Mouse (Mus musculus): Measurements from ENCODE around the gene Cacul1.
"Not testable (repeated sequence)": the region's sequence is repeated elsewhere in the genome, so short reads cannot be mapped to it uniquely, and the experiment has no call there.

Gene Cacul1

DNA sequence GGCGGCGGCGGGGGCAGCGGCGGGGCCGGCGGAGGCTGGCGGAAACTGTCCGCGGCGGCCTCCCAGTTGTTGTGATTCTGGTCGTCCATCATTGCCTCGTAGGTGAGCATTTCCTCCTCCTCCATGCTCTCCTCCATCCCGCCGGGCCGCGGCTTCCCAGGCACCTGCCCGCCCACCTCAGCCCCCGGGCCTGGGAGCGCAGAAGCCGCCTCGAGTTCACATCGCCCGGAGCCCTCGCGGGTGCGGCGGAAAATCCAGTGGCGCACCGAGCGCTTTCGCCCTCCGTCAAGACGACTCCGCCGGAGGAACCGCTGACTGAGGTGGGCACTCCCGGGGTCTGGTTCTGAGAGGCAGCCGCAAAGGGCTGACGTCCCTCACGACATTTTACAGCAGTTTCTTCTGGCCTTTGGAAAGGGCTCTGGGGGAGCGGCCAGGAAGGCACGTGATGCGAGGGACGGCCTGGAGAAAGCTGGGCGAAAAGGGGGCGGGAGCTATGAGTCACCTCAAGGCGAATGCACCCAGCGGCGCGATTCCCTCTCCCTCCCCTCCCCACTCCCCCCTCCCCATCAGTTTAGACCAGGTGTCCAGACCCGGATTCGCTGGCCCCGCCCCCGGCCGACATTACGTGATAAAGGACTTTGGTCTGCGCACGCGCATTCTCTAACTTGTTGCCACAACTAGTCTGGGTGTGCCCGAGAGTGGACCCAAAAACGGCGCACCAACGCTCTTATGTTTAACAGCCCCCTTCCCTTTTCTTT, at the start of gene Cacul1:
Gene Cacul1, minus strand, starts transcription at position 444 of the 758 bp plus-strand sequence.
- DNase-seq (ENCODE audit: low read depth, low spot score) = peak; percentile 98

- no peak for DNase-seq (ENCODE audit: low read depth, low spot score)
These were observed 38.6 kb upstream of the Cacul1 start for GRCm38 (mm10) chr19:60619420-60619819.

DNA sequence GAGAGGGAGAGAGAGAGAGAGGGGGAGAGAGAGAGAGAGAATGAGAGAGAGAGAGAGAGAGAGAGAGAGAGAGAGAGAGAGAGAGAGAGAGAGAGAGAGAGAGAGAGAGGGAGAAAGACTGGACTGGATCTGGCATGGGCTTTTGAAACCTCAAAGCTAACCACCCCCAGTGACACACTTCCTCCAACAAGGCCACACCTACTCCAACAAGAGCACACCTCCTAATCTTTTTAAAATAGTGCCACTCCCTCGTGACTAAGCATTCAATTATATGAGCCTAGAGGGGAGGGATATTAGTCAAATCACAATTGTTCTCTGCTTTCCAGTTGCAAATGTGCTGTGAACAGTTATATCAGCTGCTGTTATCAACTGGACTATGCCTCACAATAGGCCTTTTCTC, 36.2 kb upstream of the Cacul1 start:
- DNase-seq (ENCODE audit: low read depth, low spot score) = no peak

- DNase-seq (ENCODE audit: low read depth, low spot score) = no peak
These were observed 34.8 kb upstream of the Cacul1 start for GRCm38 (mm10) chr19:60615470-60616200.

- DNase-seq (ENCODE audit: low read depth, low spot score) = no peak
These were observed 30.8 kb upstream of the Cacul1 start for GRCm38 (mm10) chr19:60611525-60612215.

DNA sequence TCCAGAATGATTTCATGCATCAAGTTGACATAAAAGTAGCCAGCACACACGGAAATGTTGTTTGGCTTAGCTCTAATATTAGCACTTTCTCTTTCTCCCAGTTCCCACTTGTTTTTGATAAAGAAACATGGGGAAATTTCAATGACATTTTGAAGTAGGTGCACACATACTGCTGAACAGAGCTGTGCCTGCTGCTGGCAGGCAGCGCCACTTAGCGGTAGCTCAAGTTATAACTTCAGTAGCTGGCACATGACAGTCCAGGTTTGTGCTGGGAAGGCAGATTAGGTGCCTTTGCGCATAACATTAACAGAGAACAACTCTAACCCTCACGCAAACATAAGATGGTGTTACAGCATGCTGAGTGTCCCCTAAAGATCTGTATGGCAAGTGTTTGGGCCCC, 27.9 kb upstream of the Cacul1 start:
- DNase-seq (ENCODE audit: low read depth, low spot score) = no peak

DNA sequence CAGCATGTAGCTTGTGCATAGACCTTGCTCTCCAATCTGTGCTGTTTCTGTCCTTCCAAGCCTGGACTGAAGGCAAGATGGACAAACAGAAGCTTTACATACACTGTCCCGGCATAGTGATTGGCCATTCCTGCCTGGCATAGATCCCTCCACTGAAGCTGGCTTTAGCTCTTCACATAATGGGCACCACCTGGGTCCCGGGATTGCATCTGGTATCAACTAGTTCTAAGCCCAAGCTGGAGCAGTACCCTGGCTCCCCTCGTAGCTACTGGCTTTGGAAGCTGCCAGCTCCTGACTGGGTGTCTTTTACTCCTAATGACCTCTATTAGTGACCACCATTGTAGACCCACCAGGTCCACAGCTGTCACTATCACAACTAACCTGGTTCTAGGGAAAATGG, 22.8 kb upstream of the Cacul1 start:
- DNase-seq (ENCODE audit: low read depth, low spot score) = no peak

- DNase-seq (ENCODE audit: low read depth, low spot score) = not testable (repeated sequence)
These were observed 21.2 kb upstream of the Cacul1 start for GRCm38 (mm10) chr19:60602066-60602465.

DNA sequence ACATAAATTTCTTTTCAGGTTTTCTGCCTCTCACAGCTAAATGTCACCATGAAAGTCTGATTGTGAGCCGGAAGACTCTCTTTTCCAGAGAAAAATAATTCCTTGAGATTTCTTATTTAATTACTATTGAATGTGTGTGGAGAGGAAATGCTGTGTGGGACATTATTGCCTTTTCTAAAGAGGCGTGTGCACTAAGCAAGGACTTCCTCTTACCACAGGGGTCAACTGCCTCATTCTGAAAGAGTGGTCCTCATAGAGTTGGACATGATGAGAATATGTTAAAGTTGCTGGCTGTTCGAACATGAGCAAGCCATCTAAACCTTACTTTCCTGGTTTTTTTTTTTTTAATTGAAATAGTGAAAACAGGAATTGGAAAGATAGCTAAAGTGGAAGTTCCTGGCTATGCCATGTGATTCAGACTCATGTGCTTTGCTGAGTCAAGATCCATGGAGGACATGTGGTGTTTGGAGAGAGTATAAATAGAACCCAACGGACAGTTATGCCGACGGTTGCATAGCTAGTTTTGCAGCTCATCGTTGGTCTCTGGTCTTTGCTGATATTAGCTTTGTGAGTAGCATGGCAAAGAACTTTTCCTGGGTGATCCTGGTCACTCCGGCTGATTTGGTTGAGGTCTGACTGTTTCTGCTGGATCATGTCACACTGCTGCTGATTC, 17.3 kb upstream of the Cacul1 start:
- DNase-seq (ENCODE audit: low read depth, low spot score) = peak; percentile 16

DNA sequence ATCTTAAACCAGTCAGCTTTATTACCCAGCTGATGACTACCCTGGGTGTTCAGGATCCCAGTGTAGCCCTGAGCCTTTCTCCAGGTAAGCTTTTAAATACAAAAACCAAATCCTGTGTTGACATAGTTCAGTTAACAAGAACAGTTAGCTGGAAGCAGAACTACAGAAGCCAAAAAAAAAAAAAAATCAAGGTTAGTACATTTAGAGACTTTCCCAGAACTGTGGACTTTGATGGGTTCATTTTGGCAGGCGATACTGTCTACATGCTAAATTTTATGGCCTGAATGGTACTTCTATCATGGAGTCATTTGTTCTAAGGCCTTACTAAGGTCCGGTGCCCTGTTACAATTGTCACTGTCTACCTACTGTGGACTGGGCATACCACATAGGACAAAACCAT, 8.8 kb upstream of the Cacul1 start:
- DNase-seq (ENCODE audit: low read depth, low spot score) = no peak

- no peak for DNase-seq (ENCODE audit: low read depth, low spot score)
These were observed 5.8 kb upstream of the Cacul1 start for GRCm38 (mm10) chr19:60586652-60587051.

GRCm38 (mm10) chr19:60583201-60583600, 2.4 kb upstream of the Cacul1 start:
- no peak for DNase-seq (ENCODE audit: low read depth, low spot score)

GRCm38 (mm10) chr19:60581377-60582290, 809 bp upstream of the Cacul1 start:
- peak; percentile 4 for DNase-seq (ENCODE audit: low read depth, low spot score)

GRCm38 (mm10) chr19:60579771-60580581, 849 bp downstream of the Cacul1 start:
- DNase-seq (ENCODE audit: low read depth, low spot score) = no peak

DNA sequence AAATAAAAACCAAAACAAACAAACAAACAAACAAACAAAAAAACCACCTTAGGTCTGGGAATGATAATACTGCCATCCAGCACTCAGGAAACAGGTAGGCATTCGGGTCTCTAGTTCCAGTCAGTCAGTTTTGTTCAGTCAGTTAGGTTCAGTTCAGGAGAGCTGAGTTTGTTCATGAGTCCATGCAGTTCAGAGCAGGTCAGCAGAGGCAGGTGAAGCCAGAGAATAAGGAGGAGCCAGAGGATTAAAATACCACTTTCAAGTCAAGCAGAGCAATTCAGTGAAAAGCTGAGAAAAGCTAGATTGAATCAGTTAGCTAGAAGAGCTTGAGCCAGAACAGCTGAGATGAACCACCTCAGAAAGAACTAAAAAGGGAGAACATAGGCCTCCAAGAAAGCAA, 4.1 kb downstream of the Cacul1 start:
- DNase-seq (ENCODE audit: low read depth, low spot score) = no peak

GRCm38 (mm10) chr19:60560497-60560896, 20.3 kb downstream of the Cacul1 start:
- no peak for DNase-seq (ENCODE audit: low read depth, low spot score)

DNA sequence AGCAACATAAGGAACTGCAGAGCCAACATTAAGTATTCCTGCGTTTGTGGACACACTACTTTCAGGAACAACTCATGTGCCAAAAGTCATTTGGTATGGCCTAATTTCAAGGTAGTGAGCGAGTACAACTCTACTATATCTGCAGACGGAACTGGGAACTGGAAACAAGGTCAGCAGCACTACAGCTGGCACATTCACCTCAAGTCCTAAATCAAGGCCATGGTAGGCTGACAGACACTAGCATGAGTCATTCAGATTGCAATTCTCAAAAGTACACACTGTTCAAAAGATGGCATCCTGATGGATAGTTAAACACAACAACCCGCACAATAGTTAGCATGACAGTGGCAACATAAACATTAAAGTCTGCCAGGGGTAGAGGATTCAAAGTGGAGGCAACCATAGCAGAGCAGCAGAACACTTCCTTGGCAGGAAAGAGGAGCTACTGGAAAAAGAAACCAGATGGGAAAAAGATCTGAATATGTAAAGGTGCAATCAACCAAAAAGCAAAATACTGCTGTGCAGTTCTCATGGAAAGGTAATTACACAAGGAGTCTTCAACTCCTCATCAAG, 25.9 kb downstream of the Cacul1 start:
- peak; percentile 31 for DNase-seq (ENCODE audit: low read depth, low spot score)

DNA sequence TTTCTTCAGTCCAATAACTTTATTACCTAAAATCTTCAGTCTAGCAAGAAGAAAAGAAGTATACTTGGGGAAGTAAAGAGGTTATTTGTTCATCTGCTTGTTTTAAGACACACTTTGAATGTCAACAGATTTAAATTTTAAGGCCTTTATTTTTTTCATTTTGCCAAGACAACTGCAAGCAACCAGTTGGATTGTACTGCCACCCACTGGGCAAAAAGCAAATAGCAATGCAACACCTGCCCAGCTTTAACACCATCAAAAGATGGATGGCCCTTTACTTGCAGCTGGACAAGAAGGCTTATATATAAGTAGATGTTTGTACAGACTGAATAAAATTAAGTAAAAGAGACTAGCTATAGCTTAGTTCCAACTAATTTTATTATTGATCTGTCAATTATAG, 27.3 kb downstream of the Cacul1 start:
- no peak for DNase-seq (ENCODE audit: low read depth, low spot score)

DNA sequence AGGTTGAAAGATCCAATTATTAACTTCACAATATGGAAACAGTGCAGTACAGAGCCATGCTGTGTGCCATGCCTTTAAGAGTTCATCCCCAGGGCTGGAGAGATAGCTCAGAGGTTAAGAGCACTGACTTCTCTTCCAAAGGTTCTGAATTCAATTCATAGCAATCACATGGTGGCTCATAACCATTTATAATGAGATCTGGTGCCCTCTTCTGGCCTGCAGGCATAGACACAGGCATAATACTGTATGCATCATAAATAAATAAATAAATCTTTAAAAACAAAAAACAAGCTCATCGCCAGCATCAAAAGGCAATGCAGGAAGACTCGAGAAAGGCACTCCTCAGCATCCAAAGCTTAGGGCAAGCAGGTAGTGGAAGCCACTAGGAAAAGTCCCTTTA, 37.5 kb downstream of the Cacul1 start:
- DNase-seq (ENCODE audit: low read depth, low spot score) = no peak

GRCm38 (mm10) chr19:60531897-60532296, 48.9 kb downstream of the Cacul1 start:
- DNase-seq (ENCODE audit: low read depth, low spot score) = no peak
